Mouse (Mus musculus) bone marrow macrophage, adult 2 months (primary cell): ENCODE results near the gene Gm27027.

Experiments
- CTCF ChIP-seq: IDR thresholded peaks from 2 replicates; pipeline ENCODE4 v1.5.1; 2012; ENCODE audit warnings: low read depth, mild to moderate bottlenecking, low read length, moderate library complexity
- POLR2A ChIP-seq: IDR thresholded peaks from 2 replicates; pipeline ENCODE4 v1.6.1; 2012; ENCODE audit warnings: mild to moderate bottlenecking, low read depth, low read length, borderline replicate concordance

GRCm38 (mm10) chr2:93961716-93962115 is 34.4 kb downstream of the Gm27027 start:
- no peak for TF ChIP-seq CTCF
- no peak for TF ChIP-seq POLR2A
